Mouse (Mus musculus) stomach, embryonic 16.5 days (tissue): Measurements from ENCODE around the gene 4430402I18Rik. TPM values are rescaled to one million over a fixed set of nuclear protein-coding genes. Genes with fewer than 3 reads are reported as not detected.

ENCODE experiments used
- ATAC-seq: fragments of 200-750 bp; cut with Nextera tagmentation; 2 replicates; pipeline ENCODE4 v1.8.0; 2017; ENCODE audit warnings: moderate number of reproducible peaks, moderate TSS enrichment; ENCODE audit not compliant: insufficient read depth, low FRiP score
- H3K27ac ChIP-seq: fragments of 300-500 bp; sonication (generic); 2 replicates; pipeline ENCODE4 v1.5.1; 2014; ENCODE audit warnings: low read length
- H3K27me3 ChIP-seq: fragments of 300-500 bp; sonication (generic); 2 replicates; pipeline ENCODE4 v1.6.1; 2014; ENCODE audit warnings: low read length, control low read depth, mixed read lengths; ENCODE audit not compliant: control insufficient read depth, insufficient read depth
- H3K36me3 ChIP-seq: fragments of 300-500 bp; sonication (generic); 2 replicates; pipeline ENCODE4 v1.6.1; 2014; ENCODE audit warnings: low read length; ENCODE audit not compliant: control insufficient read depth, insufficient read depth
- H3K4me1 ChIP-seq: fragments of 300-500 bp; sonication (generic); 2 replicates; pipeline ENCODE4 v1.6.1; 2014; ENCODE audit warnings: low read length, control low read depth, mixed read lengths; ENCODE audit not compliant: control insufficient read depth, insufficient read depth
- H3K4me2 ChIP-seq: fragments of 300-500 bp; sonication (generic); 2 replicates; pipeline ENCODE4 v1.6.1; 2014; ENCODE audit warnings: low read depth, low read length, mixed read lengths
- H3K4me3 ChIP-seq: fragments of 300-500 bp; sonication (generic); replicated peaks from 2 replicates; pipeline ENCODE4 v1.5.1; 2014; ENCODE audit warnings: mild to moderate bottlenecking, low read length
- H3K9ac ChIP-seq: fragments of 300-500 bp; sonication (generic); 2 replicates; pipeline ENCODE4 v1.6.1; 2014; ENCODE audit warnings: low read length
- H3K9me3 ChIP-seq: fragments of 300-500 bp; sonication (generic); replicated peaks from 2 replicates; pipeline ENCODE4 v1.6.1; 2016; ENCODE audit warnings: low read length, control low read depth; ENCODE audit not compliant: control insufficient read depth
- WGBS: fragments of 180-500 bp; shearing (Covaris S2); extraction: QIAGEN DNeasy Blood & Tissue Kit; methylation state at CpG from one replicate; pipeline ENCODE4 v1.1.7; 2014; 5-methylcytosine and 5-hydroxymethylcytosine counted together
- polyA plus RNA-seq: library from polyadenylated mRNA; unstranded; fragments of >200 nt; fragmentation: Nextera tagmentation; extraction: Ambion mirVana; gene quantifications from 2 replicates; pipeline ENCODE4 v1.2.1, GENCODE M21; 2015

4430402I18Rik gene
- polyA plus RNA-seq, 1 experiment from 2014 or later, result 0.74 TPM

DNA sequence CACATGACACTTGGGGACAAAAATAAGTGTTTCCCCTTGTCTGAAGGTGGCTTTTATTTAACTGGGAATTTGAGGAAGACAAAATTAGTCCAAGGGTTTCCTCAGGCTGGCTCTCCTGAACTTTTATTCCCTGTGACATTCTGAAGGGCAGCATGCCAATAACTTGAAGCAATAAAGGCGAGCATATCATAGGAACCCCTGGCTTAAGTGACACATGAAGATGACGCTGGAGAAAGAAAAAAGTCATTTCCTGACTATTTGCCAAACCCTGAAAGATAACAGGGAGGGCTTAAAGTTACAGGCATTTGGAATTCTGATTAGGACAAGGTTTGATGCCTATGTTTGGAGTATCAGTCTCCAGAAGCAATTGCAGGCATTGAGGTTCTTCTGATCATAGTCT, 20.3 kb downstream of the 4430402I18Rik start:
- H3K4me1 ChIP-seq, result no peaks in the 10 kb centered on the region
- ATAC-seq, result no peak
- H3K36me3 ChIP-seq, result no peaks in the 10 kb centered on the region
- no peak overlapping the region for H3K4me2 ChIP-seq
- 31% methylated on average over 2 of the region's 2 CpGs for WGBS
- H3K9ac ChIP-seq, result no peak overlapping the region
- no peak overlapping the region for H3K27ac ChIP-seq
- H3K27me3 ChIP-seq, result no peaks in the 10 kb centered on the region
- no peaks in the 10 kb centered on the region for H3K9me3 ChIP-seq
- H3K4me3 ChIP-seq, result no peak overlapping the region

GRCm38 (mm10) chr19:28946782-28947181, 20.8 kb downstream of the 4430402I18Rik start:
- ATAC-seq, result no peak
- no peak overlapping the region for H3K9ac ChIP-seq

GRCm38 (mm10) chr19:28941271-28941670, 26.3 kb downstream of the 4430402I18Rik start:
- no peak overlapping the region for H3K27ac ChIP-seq
- H3K36me3 ChIP-seq, result no peaks in the 10 kb centered on the region
- H3K4me2 ChIP-seq, result no peak overlapping the region
- no peak overlapping the region for H3K9ac ChIP-seq
- no peaks in the 10 kb centered on the region for H3K9me3 ChIP-seq
- no peak for ATAC-seq
- WGBS, result 64% methylated on average over 4 of the region's 4 CpGs
- no peaks in the 10 kb centered on the region for H3K4me1 ChIP-seq
- no peaks in the 10 kb centered on the region for H3K27me3 ChIP-seq
- no peak overlapping the region for H3K4me3 ChIP-seq

More at GRCm38 (mm10) chr19:28946782-28947181, 20.8 kb downstream of the 4430402I18Rik start:
- Histone ChIP-seq H3K27me3 (no peaks in the 10 kb centered on the region), H3K36me3 (no peaks in the 10 kb centered on the region), H3K27ac (no peak overlapping the region), H3K9me3 (no peaks in the 10 kb centered on the region), H3K4me1 (no peaks in the 10 kb centered on the region), H3K4me2 (no peak overlapping the region), H3K4me3 (no peak overlapping the region)
- 46% methylated on average over 4 of the region's 4 CpGs for WGBS

DNA sequence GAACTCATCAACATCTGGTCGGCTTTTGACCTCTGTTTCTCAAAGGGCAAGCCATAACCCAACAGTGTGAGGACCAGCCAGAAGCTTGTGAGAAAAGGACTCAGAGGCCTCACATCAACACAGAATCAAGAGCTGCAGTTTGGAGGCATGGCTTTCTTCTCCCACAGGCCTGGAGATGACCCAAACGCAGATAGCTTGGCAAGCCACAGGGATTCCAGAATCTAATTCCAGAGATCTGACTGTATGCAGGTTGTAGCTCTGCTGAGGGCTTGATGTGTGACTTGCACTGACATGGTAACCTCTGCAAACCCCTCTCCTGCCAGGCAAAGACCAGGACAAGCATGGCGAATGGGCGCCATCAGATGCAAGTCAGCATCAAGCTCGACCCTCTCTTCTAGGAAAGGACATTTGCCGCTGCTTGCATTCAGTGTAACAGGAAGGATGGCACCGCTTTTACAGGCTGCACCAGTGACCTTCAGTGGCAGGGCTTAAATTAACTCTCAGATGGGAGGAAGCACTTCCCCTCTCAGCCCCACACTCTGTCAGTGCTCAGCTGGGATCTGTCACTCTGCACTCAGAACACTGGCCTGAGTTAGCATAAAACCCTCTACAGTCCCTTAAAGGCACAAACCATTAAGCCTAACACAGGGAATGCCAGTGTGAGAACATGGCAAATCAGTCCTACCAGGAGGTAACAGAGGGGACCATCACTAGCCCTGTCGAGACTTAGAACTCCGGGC, 27.3 kb downstream of the 4430402I18Rik start:
- no peak overlapping the region for H3K27ac ChIP-seq
- 63% methylated on average over 9 of the region's 9 CpGs for WGBS

DNA sequence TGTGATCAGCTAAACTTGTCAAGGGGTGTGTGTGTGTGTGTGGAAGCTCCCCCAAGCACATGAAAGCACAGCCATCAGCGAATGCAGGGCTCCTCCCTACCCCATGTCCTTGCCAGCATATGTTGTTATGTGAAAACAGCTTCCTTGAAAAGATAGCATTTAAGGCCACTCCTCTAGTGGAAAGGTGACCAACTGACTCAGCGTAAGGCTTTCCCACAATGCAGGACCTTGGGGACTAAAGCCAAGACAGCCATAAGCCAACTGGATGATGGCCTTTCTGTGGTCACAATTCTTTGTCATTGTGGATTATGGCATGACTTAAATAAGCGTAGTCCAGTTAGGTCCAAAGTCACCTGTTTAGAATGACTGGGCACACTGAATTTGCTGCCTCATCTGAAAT, 32.7 kb downstream of the 4430402I18Rik start:
- no peaks in the 10 kb centered on the region for H3K9me3 ChIP-seq
- no peaks in the 10 kb centered on the region for H3K4me1 ChIP-seq
- WGBS, result 85% methylated on average over 3 of the region's 3 CpGs
- ATAC-seq, result no peak
- no peak overlapping the region for H3K4me3 ChIP-seq
- no peaks in the 10 kb centered on the region for H3K36me3 ChIP-seq
- H3K4me2 ChIP-seq, result no peak overlapping the region
- no peak overlapping the region for H3K9ac ChIP-seq
- no peak overlapping the region for H3K27ac ChIP-seq
- H3K27me3 ChIP-seq, result no peaks in the 10 kb centered on the region

More for the DNA sequence above, 27.3 kb downstream of the 4430402I18Rik start:
- H3K4me3 ChIP-seq, result no peak overlapping the region
- no peaks in the 10 kb centered on the region for H3K4me1 ChIP-seq
- no peaks in the 10 kb centered on the region for H3K27me3 ChIP-seq
- no peak overlapping the region for H3K9ac ChIP-seq
- H3K36me3 ChIP-seq, result no peaks in the 10 kb centered on the region
- no peaks in the 10 kb centered on the region for H3K9me3 ChIP-seq
- H3K4me2 ChIP-seq, result no peak overlapping the region
- ATAC-seq, result no peak

DNA sequence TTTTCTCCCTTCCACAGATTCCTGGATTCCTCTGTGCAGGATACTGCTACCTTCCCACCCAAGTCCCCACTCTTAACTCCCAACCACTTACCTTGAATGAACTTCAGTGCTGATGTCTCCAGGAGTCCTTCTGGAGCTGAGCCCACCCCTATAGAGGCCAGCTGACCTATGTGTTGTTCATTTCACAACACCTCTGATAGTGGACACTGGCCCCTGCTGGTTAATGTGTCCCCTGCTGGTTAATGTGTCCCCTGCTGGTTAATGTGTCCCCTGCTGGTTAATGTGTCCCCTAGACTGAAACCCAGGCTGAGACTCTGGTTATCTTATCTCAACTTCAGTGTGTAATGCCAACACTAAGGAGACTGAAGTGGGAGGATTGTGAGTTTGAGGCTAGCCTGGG, 38.6 kb downstream of the 4430402I18Rik start:
- Histone ChIP-seq H3K9me3 (no peaks in the 10 kb centered on the region), H3K4me1 (no peaks in the 10 kb centered on the region), H3K27me3 (no peaks in the 10 kb centered on the region), H3K9ac (no peak overlapping the region), H3K36me3 (no peaks in the 10 kb centered on the region), H3K27ac (no peak overlapping the region), H3K4me3 (no peak overlapping the region), H3K4me2 (no peak overlapping the region)
- ATAC-seq, result no peak

GRCm38 (mm10) chr19:28927396-28927795, 40.2 kb downstream of the 4430402I18Rik start:
- Histone ChIP-seq H3K27ac (no peak overlapping the region), H3K9ac (no peak overlapping the region), H3K4me3 (no peak overlapping the region), H3K27me3 (no peaks in the 10 kb centered on the region), H3K36me3 (no peaks in the 10 kb centered on the region), H3K9me3 (no peaks in the 10 kb centered on the region), H3K4me2 (no peak overlapping the region), H3K4me1 (no peaks in the 10 kb centered on the region)
- WGBS, result 32% methylated on average over 4 of the region's 4 CpGs
- ATAC-seq, result no peak

- no peak for ATAC-seq
- Histone ChIP-seq H3K4me1 (no peaks in the 10 kb centered on the region), H3K9ac (no peak overlapping the region), H3K27me3 (no peaks in the 10 kb centered on the region), H3K4me3 (no peak overlapping the region), H3K36me3 (no peaks in the 10 kb centered on the region), H3K4me2 (no peak overlapping the region), H3K27ac (no peak overlapping the region), H3K9me3 (no peaks in the 10 kb centered on the region)
- 87% methylated on average over 5 of the region's 5 CpGs for WGBS
Measured at GRCm38 (mm10) chr19:28926366-28926765, 41.2 kb downstream of the 4430402I18Rik start.

DNA sequence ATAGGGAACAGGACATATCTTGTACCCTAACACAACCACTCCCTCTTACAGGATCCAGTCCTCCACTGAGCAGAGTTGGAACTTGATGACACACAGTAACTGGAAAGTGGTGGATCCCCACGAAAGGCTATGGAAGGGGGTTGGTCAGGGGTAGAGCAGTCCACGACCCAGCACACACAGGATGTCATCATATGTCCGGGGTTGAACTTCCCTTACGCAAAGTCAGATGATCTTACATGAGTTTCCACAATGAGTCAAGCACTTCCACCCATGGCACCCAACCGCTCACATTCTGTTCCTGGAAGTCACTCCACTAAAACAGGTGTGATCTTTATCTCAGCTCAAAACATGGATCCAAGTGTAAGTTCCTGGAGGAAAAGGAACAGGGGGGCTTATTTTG, 49.8 kb downstream of the 4430402I18Rik start:
- Histone ChIP-seq H3K36me3 (no peaks in the 10 kb centered on the region), H3K27me3 (no peaks in the 10 kb centered on the region), H3K4me2 (no peak overlapping the region), H3K9me3 (no peaks in the 10 kb centered on the region), H3K9ac (no peak overlapping the region), H3K27ac (no peak overlapping the region), H3K4me1 (0 out of 2 replicates have a peak, but pooled peaks cover 3% of the 10 kb centered on the region), H3K4me3 (no peak overlapping the region)
- no peak for ATAC-seq
- 77% methylated on average over 5 of the region's 5 CpGs for WGBS
